Mouse (Mus musculus): ENCODE measurements around the gene Pkmyt1.

- no peak for TF ChIP-seq POLR2A (IDR thresholded peaks at IDR 0.05; ENCODE audit: borderline replicate concordance, insufficient read depth, low read length)
- no peak for TF ChIP-seq CTCF (IDR thresholded peaks at IDR 0.05; ENCODE audit: borderline replicate concordance, insufficient read depth, low read depth, low read length)
Measured at GRCm38 (mm10) chr17:23695801-23696200, 30.3 kb upstream of the Pkmyt1 start.

Measured in cerebellum, adult 2 months (tissue).